Mouse (Mus musculus): Measurements from ENCODE around the gene Zfp618. TPM values are rescaled to one million over a fixed set of nuclear protein-coding genes. Genes with fewer than 3 reads are reported as not detected.

Zfp618 gene
- total and polyA plus RNA-seq, 3 experiments = 0.05 TPM; not detected in 2

GRCm38 (mm10) chr4:63064911-63065310 is 99.5 kb downstream of the Zfp618 start:
- peaks cover 83% of the 10 kb centered on the region for H3K9me3 ChIP-seq (replicated peaks)
- H3K4me3 ChIP-seq (ENCODE audit: low read depth, low read length) = no peak overlapping the region
- DNase-seq (ENCODE audit: low spot score) (no peak), ATAC-seq (ENCODE audit: extremely low read depth, insufficient number of reproducible peaks, low FRiP score, poor library complexity, severe bottlenecking) (no peak)
- no peaks in the 10 kb centered on the region for H3K36me3 ChIP-seq (replicated peaks)
- no peaks in the 10 kb centered on the region for H3K27me3 ChIP-seq (ENCODE audit: insufficient read depth, low read length)
- TF ChIP-seq CTCF (IDR thresholded peaks at IDR 0.05; ENCODE audit: low read depth, low read length) (no peak), TAL1 (conservative IDR thresholded peaks at IDR 0.05; ENCODE audit: low read depth, low read length) (no peak), GATA1 (IDR thresholded peaks at IDR 0.05; ENCODE audit: borderline replicate concordance, low read length) (no peak), GATA2 (IDR thresholded peaks at IDR 0.05; ENCODE audit: borderline replicate concordance, low read depth, low read length) (no peak), POLR2AphosphoS5 (IDR thresholded peaks at IDR 0.05; ENCODE audit: insufficient replicate concordance, low read depth, low read length) (no peak)
- no peaks in the 10 kb centered on the region for H3K4me1 ChIP-seq (ENCODE audit: insufficient read depth, low read depth, low read length)

- DNase-seq (ENCODE audit: low spot score) (no peak), ATAC-seq (ENCODE audit: extremely low read depth, insufficient number of reproducible peaks, low FRiP score, poor library complexity, severe bottlenecking) (no peak)
- H3K36me3 ChIP-seq (replicated peaks) = no peaks in the 10 kb centered on the region
- H3K9me3 ChIP-seq (replicated peaks) = peaks cover 83% of the 10 kb centered on the region
- no peaks in the 10 kb centered on the region for H3K4me1 ChIP-seq (ENCODE audit: insufficient read depth, low read depth, low read length)
- no peaks in the 10 kb centered on the region for H3K27me3 ChIP-seq (ENCODE audit: insufficient read depth, low read length)
- TF ChIP-seq CTCF (IDR thresholded peaks at IDR 0.05; ENCODE audit: low read depth, low read length) (no peak), POLR2AphosphoS5 (IDR thresholded peaks at IDR 0.05; ENCODE audit: insufficient replicate concordance, low read depth, low read length) (no peak), GATA1 (IDR thresholded peaks at IDR 0.05; ENCODE audit: borderline replicate concordance, low read length) (no peak), TAL1 (conservative IDR thresholded peaks at IDR 0.05; ENCODE audit: low read depth, low read length) (no peak), GATA2 (IDR thresholded peaks at IDR 0.05; ENCODE audit: borderline replicate concordance, low read depth, low read length) (no peak)
- H3K4me3 ChIP-seq (ENCODE audit: low read depth, low read length) = no peak overlapping the region
These were observed 101.4 kb downstream of the Zfp618 start for GRCm38 (mm10) chr4:63066796-63067195.

- no peaks in the 10 kb centered on the region for H3K4me1 ChIP-seq (ENCODE audit: insufficient read depth, low read depth, low read length)
- no peaks in the 10 kb centered on the region for H3K36me3 ChIP-seq (replicated peaks)
- DNase-seq (ENCODE audit: low spot score) (no peak), ATAC-seq (ENCODE audit: extremely low read depth, insufficient number of reproducible peaks, low FRiP score, poor library complexity, severe bottlenecking) (no peak)
- no peaks in the 10 kb centered on the region for H3K27me3 ChIP-seq (ENCODE audit: insufficient read depth, low read length)
- H3K4me3 ChIP-seq (ENCODE audit: low read depth, low read length) = no peak overlapping the region
- H3K9me3 ChIP-seq (replicated peaks) = peaks cover 89% of the 10 kb centered on the region
- TF ChIP-seq POLR2AphosphoS5 (IDR thresholded peaks at IDR 0.05; ENCODE audit: insufficient replicate concordance, low read depth, low read length) = no peak
- no peak for TF ChIP-seq GATA2 (IDR thresholded peaks at IDR 0.05; ENCODE audit: borderline replicate concordance, low read depth, low read length)
- no peak for TF ChIP-seq TAL1 (conservative IDR thresholded peaks at IDR 0.05; ENCODE audit: low read depth, low read length)
- no peak for TF ChIP-seq GATA1 (IDR thresholded peaks at IDR 0.05; ENCODE audit: borderline replicate concordance, low read length)
- TF ChIP-seq CTCF (IDR thresholded peaks at IDR 0.05; ENCODE audit: low read depth, low read length) = no peak
These were observed 102.4 kb downstream of the Zfp618 start for GRCm38 (mm10) chr4:63067822-63068221.

GRCm38 (mm10) chr4:63068499-63069175 is 103.3 kb downstream of the Zfp618 start:
- no peak for DNase-seq (ENCODE audit: low spot score)
- no peak for ATAC-seq (ENCODE audit: extremely low read depth, insufficient number of reproducible peaks, low FRiP score, poor library complexity, severe bottlenecking)

GRCm38 (mm10) chr4:63071413-63072260 is 106.3 kb downstream of the Zfp618 start:
- DNase-seq (ENCODE audit: low spot score) = no peak
- Histone ChIP-seq H3K36me3 (replicated peaks) (no peaks in the 10 kb centered on the region), H3K4me3 (ENCODE audit: low read depth, low read length) (no peak overlapping the region), H3K9me3 (replicated peaks) (peaks cover 85% of the 10 kb centered on the region), H3K27me3 (ENCODE audit: insufficient read depth, low read length) (no peaks in the 10 kb centered on the region), H3K4me1 (ENCODE audit: insufficient read depth, low read depth, low read length) (no peaks in the 10 kb centered on the region)
- TF ChIP-seq TAL1 (conservative IDR thresholded peaks at IDR 0.05; ENCODE audit: low read depth, low read length) = no peak
- no peak for TF ChIP-seq POLR2AphosphoS5 (IDR thresholded peaks at IDR 0.05; ENCODE audit: insufficient replicate concordance, low read depth, low read length)
- TF ChIP-seq CTCF (IDR thresholded peaks at IDR 0.05; ENCODE audit: low read depth, low read length) = no peak
- no peak for TF ChIP-seq GATA2 (IDR thresholded peaks at IDR 0.05; ENCODE audit: borderline replicate concordance, low read depth, low read length)
- ATAC-seq (ENCODE audit: extremely low read depth, insufficient number of reproducible peaks, low FRiP score, poor library complexity, severe bottlenecking) = no peak

More at GRCm38 (mm10) chr4:63068499-63069175, 103.3 kb downstream of the Zfp618 start:
- peaks cover 87% of the 10 kb centered on the region for H3K9me3 ChIP-seq (replicated peaks)
- no peak for TF ChIP-seq CTCF (IDR thresholded peaks at IDR 0.05; ENCODE audit: low read depth, low read length)
- no peak for TF ChIP-seq TAL1 (conservative IDR thresholded peaks at IDR 0.05; ENCODE audit: low read depth, low read length)
- no peak for TF ChIP-seq GATA2 (IDR thresholded peaks at IDR 0.05; ENCODE audit: borderline replicate concordance, low read depth, low read length)
- TF ChIP-seq POLR2AphosphoS5 (IDR thresholded peaks at IDR 0.05; ENCODE audit: insufficient replicate concordance, low read depth, low read length) = no peak
- TF ChIP-seq GATA1 (IDR thresholded peaks at IDR 0.05; ENCODE audit: borderline replicate concordance, low read length) = no peak
- no peaks in the 10 kb centered on the region for H3K36me3 ChIP-seq (replicated peaks)
- no peak overlapping the region for H3K4me3 ChIP-seq (ENCODE audit: low read depth, low read length)
- H3K27me3 ChIP-seq (ENCODE audit: insufficient read depth, low read length) = no peaks in the 10 kb centered on the region
- H3K4me1 ChIP-seq (ENCODE audit: insufficient read depth, low read depth, low read length) = no peaks in the 10 kb centered on the region

- TF ChIP-seq POLR2AphosphoS5 (IDR thresholded peaks at IDR 0.05; ENCODE audit: insufficient replicate concordance, low read depth, low read length) (no peak), GATA2 (IDR thresholded peaks at IDR 0.05; ENCODE audit: borderline replicate concordance, low read depth, low read length) (no peak), TAL1 (conservative IDR thresholded peaks at IDR 0.05; ENCODE audit: low read depth, low read length) (no peak), GATA1 (IDR thresholded peaks at IDR 0.05; ENCODE audit: borderline replicate concordance, low read length) (no peak), CTCF (IDR thresholded peaks at IDR 0.05; ENCODE audit: low read depth, low read length) (no peak)
- Histone ChIP-seq H3K9me3 (replicated peaks) (peaks cover 83% of the 10 kb centered on the region), H3K27me3 (ENCODE audit: insufficient read depth, low read length) (no peaks in the 10 kb centered on the region), H3K4me1 (ENCODE audit: insufficient read depth, low read depth, low read length) (no peaks in the 10 kb centered on the region), H3K4me3 (ENCODE audit: low read depth, low read length) (no peak overlapping the region), H3K36me3 (replicated peaks) (no peaks in the 10 kb centered on the region)
- ATAC-seq (ENCODE audit: extremely low read depth, insufficient number of reproducible peaks, low FRiP score, poor library complexity, severe bottlenecking) (no peak), DNase-seq (ENCODE audit: low spot score) (no peak)
These were observed 107.8 kb downstream of the Zfp618 start for GRCm38 (mm10) chr4:63073139-63073538.

Measured in G1E (cell line).